Mouse (Mus musculus): ENCODE measurements around the gene Gpr84. TPM values are rescaled to one million over a fixed set of nuclear protein-coding genes. Genes with fewer than 3 reads are reported as not detected.

Gpr84 gene
- polyA plus RNA-seq (2015; fragmentation: Nextera tagmentation; extraction: Ambion mirVana), result 0.31 and 0.34 TPM in 2 replicates

DNA sequence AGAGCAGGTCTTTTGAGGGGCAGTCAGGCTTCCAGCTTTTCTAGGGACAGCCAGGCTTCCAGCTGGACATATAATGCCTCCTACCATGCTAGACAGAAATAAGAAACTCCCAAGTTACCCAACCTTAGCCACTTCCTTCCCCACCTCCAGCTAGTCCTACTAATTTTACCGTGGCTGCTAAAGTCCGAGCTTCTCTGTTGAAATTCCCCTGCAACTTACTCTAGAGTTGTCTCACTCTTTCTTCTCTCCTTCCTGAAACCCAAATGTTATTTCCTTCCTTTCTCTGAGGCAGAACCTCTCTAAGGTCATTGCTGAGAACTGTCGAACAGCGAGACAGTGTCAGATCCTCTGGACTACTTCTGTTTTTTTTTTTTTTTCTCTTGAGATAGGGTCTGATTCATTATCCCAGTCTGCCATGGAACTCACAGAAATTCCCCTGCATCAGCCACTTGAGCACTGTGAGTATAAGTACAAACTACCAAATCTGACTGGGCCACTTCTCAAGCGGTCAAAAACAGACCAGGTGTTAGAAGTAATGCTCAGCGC is at the start of gene Gpr84:
TSS of gene Gpr84 (minus strand) at position 248 of the 546 bp plus-strand sequence.
- WGBS, result 79% methylated on average over 6 of the region's 6 CpGs
- Histone ChIP-seq H3K9me3 (no peaks in the 10 kb centered on the region), H3K9ac (no peak within 1 kb of the TSS), H3K4me3 (no peak within 1 kb of the TSS), H3K27ac (no peak within 1 kb of the TSS), H3K4me1 (peaks cover 39% of the 10 kb centered on the region), H3K27me3 (replicated peaks) (no peaks in the 10 kb centered on the region), H3K4me2 (no peak within 1 kb of the TSS), H3K36me3 (replicated peaks) (0 out of 2 replicates have a peak, but pooled peaks cover under 1% of the 10 kb centered on the region)
- no peak for ATAC-seq (replicated peaks)

DNA sequence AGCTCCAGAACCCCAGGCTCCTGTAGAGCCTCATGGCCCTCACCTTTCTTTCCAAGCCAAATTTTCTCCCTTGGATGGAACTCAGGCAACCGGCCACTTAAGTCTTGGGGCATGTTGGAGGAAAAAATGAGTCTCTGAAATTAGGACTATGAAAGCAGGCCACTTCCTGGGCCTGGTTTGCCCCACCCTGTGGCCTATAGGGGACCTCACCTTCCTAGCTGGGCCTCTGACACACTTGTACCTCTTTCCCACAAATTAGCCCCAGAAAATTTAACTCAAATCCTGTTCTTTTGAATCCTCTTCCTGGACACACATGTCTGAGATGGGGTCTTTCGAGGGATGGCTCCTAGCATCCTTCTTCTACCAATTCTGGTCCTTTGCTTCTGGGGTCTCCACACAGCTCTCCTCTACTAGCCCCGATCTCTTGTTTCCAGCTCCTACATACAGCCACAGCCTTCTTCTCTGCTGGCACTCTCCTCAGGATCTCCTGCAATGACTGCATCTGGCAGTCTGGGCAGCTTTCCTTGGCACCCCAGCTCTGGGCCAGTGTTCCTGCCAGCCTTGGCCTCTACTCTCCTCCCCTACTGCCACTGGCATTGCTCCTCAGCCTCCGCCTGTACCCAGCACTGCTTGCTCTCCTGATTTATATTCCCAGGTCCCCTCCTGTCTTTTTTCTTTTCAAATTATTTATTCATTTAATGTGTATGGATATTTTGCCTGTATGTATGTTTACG is 49.6 kb upstream of the Gpr84 start:
- no peak overlapping the region for H3K4me3 ChIP-seq
- no peaks in the 10 kb centered on the region for H3K27me3 ChIP-seq (replicated peaks)
- H3K36me3 ChIP-seq (replicated peaks), result no peaks in the 10 kb centered on the region
- H3K9me3 ChIP-seq, result no peaks in the 10 kb centered on the region
- no peak for ATAC-seq (replicated peaks)
- no peaks in the 10 kb centered on the region for H3K4me1 ChIP-seq
- WGBS, result 89% methylated on average over 5 of the region's 5 CpGs
- H3K27ac ChIP-seq, result no peak overlapping the region
- H3K4me2 ChIP-seq, result no peak overlapping the region
- H3K9ac ChIP-seq, result no peak overlapping the region

DNA sequence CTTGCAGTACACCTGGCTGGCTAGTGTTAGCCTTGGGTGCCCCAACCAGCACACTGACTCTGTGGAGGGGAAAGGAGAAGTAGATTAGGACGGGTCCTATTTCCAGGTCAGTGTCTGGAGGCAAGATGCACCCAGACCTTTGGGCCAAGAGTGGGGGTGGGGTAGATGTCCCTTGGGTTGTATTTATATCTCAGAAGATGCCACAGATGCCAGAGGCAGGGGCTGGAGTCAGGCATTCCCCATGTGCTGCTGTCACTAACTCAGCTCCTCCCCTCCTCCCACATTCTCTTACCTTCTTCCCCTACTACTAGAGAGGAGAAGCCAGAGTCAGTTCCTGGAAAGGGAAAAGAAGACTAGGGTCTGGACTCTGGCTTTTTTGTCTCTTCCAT is 48.7 kb upstream of the Gpr84 start:
- Histone ChIP-seq H3K4me1 (no peaks in the 10 kb centered on the region), H3K9ac (no peak overlapping the region), H3K9me3 (no peaks in the 10 kb centered on the region), H3K27me3 (replicated peaks) (no peaks in the 10 kb centered on the region), H3K4me2 (no peak overlapping the region), H3K4me3 (no peak overlapping the region), H3K36me3 (replicated peaks) (no peaks in the 10 kb centered on the region), H3K27ac (no peak overlapping the region)
- 86% methylated on average over 1 of the region's 1 CpGs for WGBS
- 0 out of 2 replicates have a peak, but pooled peaks have one; percentile 31 for ATAC-seq (replicated peaks)

DNA sequence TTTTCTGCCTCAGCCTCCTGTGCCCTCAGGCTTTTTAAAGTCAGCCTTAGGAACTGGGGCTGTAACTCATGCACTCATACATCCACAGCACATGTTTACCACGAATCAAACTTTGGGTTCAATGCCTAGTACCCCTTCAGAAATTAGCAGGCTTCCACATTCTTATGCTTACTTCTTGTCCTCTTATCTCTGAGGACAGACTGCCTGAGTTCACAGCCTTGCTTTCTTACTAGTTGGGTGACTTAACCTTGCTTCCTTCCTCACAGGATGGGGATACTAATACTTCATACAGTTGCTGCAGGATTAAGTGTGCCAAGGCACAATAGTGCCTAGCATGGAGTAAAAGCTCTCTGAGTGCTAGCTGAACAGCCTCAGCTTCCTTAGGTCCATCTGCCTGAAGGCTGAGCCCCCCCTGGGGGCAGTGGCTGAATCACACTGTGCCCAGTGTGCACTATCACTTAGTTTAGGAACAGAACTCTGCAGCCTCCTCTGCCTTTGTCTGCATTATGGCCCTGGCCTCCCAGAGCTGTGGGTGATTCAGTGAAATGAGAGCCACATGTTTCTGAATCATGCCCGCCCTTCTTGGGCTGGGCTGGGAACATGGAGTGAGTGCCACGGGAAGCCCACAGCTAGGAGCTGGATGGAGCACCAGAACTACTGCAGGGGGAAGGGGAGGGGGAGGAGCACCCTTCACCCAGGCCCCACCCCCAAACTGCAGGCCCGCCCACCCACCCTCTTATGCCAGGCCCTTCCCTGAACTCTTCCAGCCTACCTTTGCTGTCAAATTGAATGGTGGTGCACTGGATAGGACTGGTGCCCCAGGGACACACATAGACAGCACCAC is 48.1 kb upstream of the Gpr84 start:
- H3K27ac ChIP-seq, result no peak overlapping the region
- H3K9me3 ChIP-seq, result no peaks in the 10 kb centered on the region
- 0 out of 2 replicates have a peak, but pooled peaks have one; percentile 12 for ATAC-seq (replicated peaks)
- 50% methylated on average over 4 of the region's 4 CpGs for WGBS
- no peaks in the 10 kb centered on the region for H3K27me3 ChIP-seq (replicated peaks)
- H3K36me3 ChIP-seq (replicated peaks), result no peaks in the 10 kb centered on the region
- H3K4me2 ChIP-seq, result no peak overlapping the region
- no peak overlapping the region for H3K4me3 ChIP-seq
- no peak overlapping the region for H3K9ac ChIP-seq
- H3K4me1 ChIP-seq, result no peaks in the 10 kb centered on the region

DNA sequence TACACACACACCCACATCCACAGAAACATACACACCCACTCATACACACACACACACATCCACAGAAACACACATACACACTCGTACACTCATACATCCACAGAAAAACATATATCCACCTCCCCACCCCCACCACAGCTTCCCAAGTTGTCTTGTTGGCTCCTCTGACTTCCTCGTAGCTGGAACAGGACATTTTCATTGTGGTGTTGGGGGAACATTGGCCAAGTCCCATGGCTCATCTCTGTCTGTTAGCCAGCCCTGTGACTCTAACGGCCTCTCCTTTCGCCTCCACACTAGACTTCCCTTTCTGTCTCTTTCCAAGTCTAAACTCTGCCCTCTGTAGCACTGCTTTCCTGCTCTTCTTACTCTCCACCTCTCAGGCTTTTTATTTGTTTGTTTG is 47.4 kb upstream of the Gpr84 start:
- H3K27ac ChIP-seq, result no peak overlapping the region

GRCm38 (mm10) chr15:103356130-103356529 is 45.7 kb upstream of the Gpr84 start:
- Histone ChIP-seq H3K27me3 (replicated peaks) (no peaks in the 10 kb centered on the region), H3K36me3 (replicated peaks) (no peaks in the 10 kb centered on the region), H3K4me2 (no peak overlapping the region), H3K4me1 (no peaks in the 10 kb centered on the region), H3K9me3 (no peaks in the 10 kb centered on the region), H3K4me3 (no peak overlapping the region), H3K27ac (no peak overlapping the region), H3K9ac (no peak overlapping the region)
- 78% methylated on average over 4 of the region's 4 CpGs for WGBS
- no peak for ATAC-seq (replicated peaks)

More for the DNA sequence above, 47.4 kb upstream of the Gpr84 start:
- Histone ChIP-seq H3K36me3 (replicated peaks) (no peaks in the 10 kb centered on the region), H3K9me3 (no peaks in the 10 kb centered on the region), H3K4me1 (no peaks in the 10 kb centered on the region), H3K9ac (no peak overlapping the region), H3K27me3 (replicated peaks) (no peaks in the 10 kb centered on the region), H3K4me3 (no peak overlapping the region), H3K4me2 (no peak overlapping the region)
- 93% methylated on average over 4 of the region's 4 CpGs for WGBS
- no peak for ATAC-seq (replicated peaks)

GRCm38 (mm10) chr15:103355420-103355819 is 45.0 kb upstream of the Gpr84 start:
- Histone ChIP-seq H3K27me3 (replicated peaks) (no peaks in the 10 kb centered on the region), H3K4me3 (no peak overlapping the region), H3K9me3 (no peaks in the 10 kb centered on the region), H3K36me3 (replicated peaks) (no peaks in the 10 kb centered on the region), H3K9ac (no peak overlapping the region), H3K27ac (no peak overlapping the region), H3K4me1 (no peaks in the 10 kb centered on the region), H3K4me2 (no peak overlapping the region)
- WGBS, result 86% methylated on average over 4 of the region's 4 CpGs
- ATAC-seq (replicated peaks), result no peak

DNA sequence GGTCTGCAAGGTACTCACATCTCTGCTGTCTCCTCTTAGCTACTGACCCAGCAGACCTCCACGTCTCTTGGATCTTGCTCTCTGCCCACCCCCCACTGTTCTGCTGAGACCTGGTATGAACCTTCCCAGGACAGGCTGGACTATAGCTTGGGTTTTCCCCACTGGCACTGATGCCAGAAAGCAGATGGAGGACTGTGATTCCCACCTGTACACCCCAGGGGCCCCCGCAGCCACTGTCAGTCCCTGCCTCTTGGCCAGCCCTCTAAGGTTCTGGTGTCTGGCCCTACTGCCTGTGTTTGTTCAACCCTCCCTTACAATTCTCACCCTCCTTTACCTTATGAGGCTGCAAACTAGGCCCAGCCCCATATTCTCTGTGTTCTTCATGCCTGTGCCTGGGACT is 44.3 kb upstream of the Gpr84 start:
- 98% methylated on average over 2 of the region's 2 CpGs for WGBS
- no peak for ATAC-seq (replicated peaks)
- Histone ChIP-seq H3K4me1 (no peaks in the 10 kb centered on the region), H3K9ac (no peak overlapping the region), H3K9me3 (no peaks in the 10 kb centered on the region), H3K4me2 (no peak overlapping the region), H3K36me3 (replicated peaks) (no peaks in the 10 kb centered on the region), H3K27me3 (replicated peaks) (no peaks in the 10 kb centered on the region), H3K4me3 (no peak overlapping the region), H3K27ac (no peak overlapping the region)

GRCm38 (mm10) chr15:103353511-103354256 is 43.3 kb upstream of the Gpr84 start:
- Histone ChIP-seq H3K4me1 (no peaks in the 10 kb centered on the region), H3K27ac (no peak overlapping the region), H3K9ac (no peak overlapping the region), H3K36me3 (replicated peaks) (no peaks in the 10 kb centered on the region), H3K27me3 (replicated peaks) (no peaks in the 10 kb centered on the region), H3K4me2 (no peak overlapping the region), H3K4me3 (no peak overlapping the region), H3K9me3 (no peaks in the 10 kb centered on the region)
- ATAC-seq (replicated peaks), result no peak
- 92% methylated on average over 11 of the region's 11 CpGs for WGBS

DNA sequence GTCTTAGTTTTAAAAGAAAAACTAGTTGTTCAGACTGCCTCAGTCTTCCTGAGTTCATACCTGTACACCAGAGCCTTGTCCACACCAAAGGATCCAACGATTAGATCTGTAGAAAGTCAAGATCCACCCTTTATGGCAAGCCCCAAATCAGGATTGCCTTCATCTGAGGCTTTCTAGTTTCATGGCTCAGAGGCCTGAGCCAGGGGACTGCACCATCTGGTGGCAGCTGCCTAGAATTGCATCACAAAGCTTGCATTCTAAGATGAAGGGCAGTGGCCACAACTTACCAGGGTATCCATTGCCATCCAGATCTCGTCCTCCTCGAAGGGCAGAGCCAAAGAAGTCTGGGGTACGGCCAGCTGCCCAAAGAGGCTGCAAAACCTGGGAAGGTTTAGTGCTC is 42.4 kb upstream of the Gpr84 start:
- no peaks in the 10 kb centered on the region for H3K27me3 ChIP-seq (replicated peaks)
- no peak overlapping the region for H3K9ac ChIP-seq
- H3K4me3 ChIP-seq, result no peak overlapping the region
- ATAC-seq (replicated peaks), result 0 out of 2 replicates have a peak, but pooled peaks have one; percentile 5
- no peaks in the 10 kb centered on the region for H3K36me3 ChIP-seq (replicated peaks)
- H3K4me1 ChIP-seq, result no peaks in the 10 kb centered on the region
- 40% methylated on average over 4 of the region's 4 CpGs for WGBS
- no peak overlapping the region for H3K4me2 ChIP-seq
- no peaks in the 10 kb centered on the region for H3K9me3 ChIP-seq
- no peak overlapping the region for H3K27ac ChIP-seq

DNA sequence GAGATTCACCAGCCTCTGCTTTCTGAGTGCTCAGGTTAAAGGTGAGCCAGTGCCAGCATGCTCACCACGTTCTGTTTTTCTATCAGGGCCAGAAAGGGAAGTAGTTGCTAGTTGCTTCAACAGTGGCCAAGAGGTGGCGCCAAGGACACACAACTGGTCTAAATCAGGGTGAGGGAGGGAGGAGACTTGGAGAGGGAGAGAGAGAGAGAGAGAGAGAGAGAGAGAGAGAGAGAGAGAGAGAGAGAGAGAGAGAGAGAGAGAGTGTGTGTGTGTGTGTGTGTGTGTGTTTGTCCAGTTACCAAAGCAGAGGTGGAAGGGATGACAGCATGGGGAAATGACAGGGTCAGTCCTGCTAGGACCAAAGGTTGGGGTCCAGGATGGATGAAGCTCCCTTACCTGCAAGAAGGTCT is 36.9 kb upstream of the Gpr84 start:
- no peaks in the 10 kb centered on the region for H3K27me3 ChIP-seq (replicated peaks)
- peaks cover 6% of the 10 kb centered on the region; the same call in 1 of the 2 replicates for H3K4me1 ChIP-seq
- H3K4me2 ChIP-seq, result no peak overlapping the region
- 0 out of 2 replicates have a peak, but pooled peaks have one; percentile 21 for ATAC-seq (replicated peaks)
- 3% methylated on average over 2 of the region's 2 CpGs for whole genome bisulfite sequencing
- no peaks in the 10 kb centered on the region for H3K9me3 ChIP-seq
- H3K27ac ChIP-seq, result no peak overlapping the region
- H3K4me3 ChIP-seq, result no peak overlapping the region
- H3K9ac ChIP-seq, result no peak overlapping the region
- H3K36me3 ChIP-seq (replicated peaks), result no peaks in the 10 kb centered on the region

DNA sequence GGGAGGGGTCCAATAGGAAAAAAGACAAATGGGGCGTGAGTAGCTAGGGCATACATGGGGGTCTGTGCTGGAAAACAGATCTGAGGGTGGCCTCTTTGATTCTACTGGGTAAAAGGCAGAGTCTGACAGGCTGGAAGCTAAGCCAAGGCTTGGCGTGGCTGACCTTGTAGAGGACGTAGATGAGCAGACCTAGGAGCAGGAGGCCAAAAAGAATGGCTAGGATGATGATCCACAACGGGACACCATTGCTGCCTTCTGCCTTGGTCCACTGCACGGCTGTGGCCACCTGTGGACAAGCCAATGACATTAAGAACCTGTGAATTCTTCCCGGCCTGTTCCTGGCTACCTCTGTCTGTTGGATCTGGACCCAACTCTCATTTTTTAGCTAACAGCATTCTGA is 35.4 kb upstream of the Gpr84 start:
- 87% methylated on average over 6 of the region's 6 CpGs for WGBS
- no peak for ATAC-seq (replicated peaks)
- Histone ChIP-seq H3K4me3 (no peak overlapping the region), H3K36me3 (replicated peaks) (no peaks in the 10 kb centered on the region), H3K9me3 (no peaks in the 10 kb centered on the region), H3K9ac (no peak overlapping the region), H3K27me3 (replicated peaks) (0 out of 2 replicates have a peak, but pooled peaks cover 4% of the 10 kb centered on the region), H3K27ac (no peak overlapping the region), H3K4me1 (peaks cover 17% of the 10 kb centered on the region), H3K4me2 (no peak overlapping the region)
